Mouse (Mus musculus): ENCODE results near the gene Bloc1s4.

Bloc1s4 gene

DNA sequence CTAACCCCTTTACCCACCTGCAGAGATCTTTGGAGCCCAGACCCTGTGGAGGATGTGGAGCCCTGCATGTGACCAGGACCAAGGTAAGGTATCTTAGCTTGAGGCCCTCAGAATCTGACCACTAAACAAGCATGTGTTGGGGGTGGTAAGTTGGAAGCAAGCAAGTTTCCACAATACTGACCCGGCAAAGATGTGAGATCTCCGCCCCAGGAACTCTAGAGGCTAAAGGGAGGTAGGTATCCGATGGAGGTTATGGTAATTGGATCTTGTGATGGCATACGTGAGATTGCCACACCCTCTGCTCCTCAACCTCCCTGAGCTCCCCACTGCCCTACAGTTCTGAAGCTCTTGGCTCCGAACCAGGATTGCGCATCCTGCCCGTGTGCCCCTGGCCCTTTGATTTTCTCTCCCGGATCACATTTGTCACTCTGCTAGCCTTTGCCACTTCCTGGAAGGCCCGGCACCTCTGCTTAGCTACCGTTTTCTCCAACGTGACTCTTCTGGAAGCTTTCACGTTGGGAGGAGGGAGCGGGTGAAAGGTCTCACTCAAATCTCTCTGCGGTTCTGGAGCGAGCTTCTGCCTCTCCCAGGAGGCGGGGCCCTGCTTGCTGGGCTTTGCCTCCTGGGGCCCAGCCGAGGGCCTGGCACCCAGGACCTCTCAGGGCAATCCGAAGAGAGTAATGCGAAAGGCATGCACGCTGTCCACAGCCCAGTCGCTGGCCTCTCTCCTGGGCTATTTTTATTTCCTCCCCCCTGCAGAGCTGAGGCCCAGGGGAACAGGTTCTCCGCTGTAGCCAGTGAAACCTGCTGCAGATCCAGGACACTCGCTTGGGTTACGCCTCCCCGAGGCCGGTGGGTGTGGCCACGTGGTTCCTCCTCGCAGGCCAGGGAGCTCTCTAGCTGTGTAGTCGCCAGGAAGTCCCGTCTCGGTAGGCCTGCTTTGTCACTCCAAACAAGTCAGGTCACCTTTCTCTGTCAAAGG is 35.6 kb downstream of the Bloc1s4 start:
- POLR2A ChIA-PET: interaction anchor here in 3 of 4 experiments (0.7 to 2.9 kb wide), 40 partner anchors 8 to 974 kb away, joined by 3 to 13 read pairs (median 5); partner anchors contain the start of genes D5Ertd579e (in 3 of the 3), Grpel1 (in 2 of the 3), Ccdc96 (in 1 of the 3) and Tada2b (in 1 of the 3)
- CTCF ChIA-PET: interaction anchor here in 3 of 4 experiments (0.5 to 2.7 kb wide), 13 partner anchors 8 to 1277 kb away, joined by 3 to 14 read pairs (median 3); partner anchors contain the start of genes Man2b2 (in 1 of the 3) and Sorcs2 (in 1 of the 3)

DNA sequence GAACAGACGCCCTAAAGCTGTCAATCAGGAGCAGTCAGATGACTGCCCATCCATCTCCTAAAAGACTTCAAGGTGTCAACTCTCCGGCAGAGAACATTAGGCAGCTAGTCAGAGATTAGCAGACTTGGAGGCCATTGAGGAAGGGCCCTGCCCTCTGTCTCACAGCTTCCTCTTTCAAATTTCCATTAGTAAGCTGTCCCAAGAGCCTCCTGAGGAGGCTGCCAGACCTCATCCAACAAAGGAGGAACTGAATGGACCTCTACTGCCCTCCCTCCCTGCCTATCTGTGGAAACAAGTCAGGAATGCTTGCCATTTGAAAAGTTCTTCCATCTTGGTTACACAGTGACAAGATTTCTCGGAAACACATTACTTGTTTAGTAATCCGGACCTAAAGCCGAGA is 36.6 kb downstream of the Bloc1s4 start:
- POLR2A ChIA-PET: interaction anchor here in 2 of 4 experiments (0.7 to 2.9 kb wide), 25 partner anchors 7 to 267 kb away, joined by 3 to 13 read pairs (median 5); partner anchors contain the start of gene D5Ertd579e (in 2 of the 2)
- CTCF ChIA-PET: interaction anchor here in 1 of 4 experiments (1.1 to 2.7 kb wide), 2 partner anchors 28 to 314 kb away, joined by 4 to 14 read pairs; partner anchors contain the start of gene Sorcs2

DNA sequence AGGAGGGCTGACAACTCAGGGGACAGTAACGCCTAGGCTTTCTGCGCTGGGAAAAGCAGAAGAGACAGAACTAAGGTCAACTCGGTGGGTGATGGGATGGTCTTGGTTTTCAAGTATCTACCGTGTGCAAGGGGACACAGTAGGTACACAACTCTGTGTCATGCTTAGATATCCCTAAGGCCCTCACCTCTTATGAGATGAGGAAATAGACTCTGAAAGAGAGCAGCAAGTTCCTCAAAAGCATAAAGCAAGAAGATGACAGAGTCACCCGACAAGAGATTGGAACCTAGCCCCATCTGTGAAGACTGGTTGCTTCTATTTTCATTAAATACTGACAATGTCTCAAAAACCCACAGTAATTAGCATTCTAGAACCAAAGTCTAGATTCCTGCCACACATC is 42.7 kb downstream of the Bloc1s4 start:
- ChIA-PET POLR2A (interaction anchor here in 2 of 4 experiments (0.6 to 1.3 kb wide), 3 partner anchors 8 to 14 kb away, joined by 3 to 5 read pairs (median 4); no protein-coding TSS in a partner anchor), CTCF (no interaction called here)

DNA sequence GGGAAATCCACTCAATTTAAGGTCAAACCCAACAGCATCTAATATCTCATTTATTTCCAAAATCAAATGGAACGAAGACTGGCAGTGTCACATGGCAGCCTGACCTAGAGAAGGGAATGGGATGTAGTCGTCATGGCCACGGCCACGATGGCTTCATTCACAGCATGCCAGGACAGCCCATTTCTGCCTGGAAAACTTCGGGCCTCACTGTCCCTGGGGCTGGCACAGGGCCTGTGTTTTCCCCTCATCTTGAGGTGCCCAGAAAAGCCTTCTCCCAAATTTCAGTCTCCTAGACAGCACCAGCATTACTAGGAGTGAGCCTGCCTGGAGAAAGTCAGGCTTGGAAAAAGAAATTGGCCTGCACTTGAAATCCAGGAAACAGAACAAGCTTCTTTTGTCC is 43.1 kb downstream of the Bloc1s4 start:
- ChIA-PET CTCF (no interaction called here), POLR2A (interaction anchor here in 3 of 4 experiments (0.6 to 1.8 kb wide), 3 partner anchors 7 to 15 kb away, joined by 3 to 11 read pairs (median 4); no protein-coding TSS in a partner anchor)

DNA sequence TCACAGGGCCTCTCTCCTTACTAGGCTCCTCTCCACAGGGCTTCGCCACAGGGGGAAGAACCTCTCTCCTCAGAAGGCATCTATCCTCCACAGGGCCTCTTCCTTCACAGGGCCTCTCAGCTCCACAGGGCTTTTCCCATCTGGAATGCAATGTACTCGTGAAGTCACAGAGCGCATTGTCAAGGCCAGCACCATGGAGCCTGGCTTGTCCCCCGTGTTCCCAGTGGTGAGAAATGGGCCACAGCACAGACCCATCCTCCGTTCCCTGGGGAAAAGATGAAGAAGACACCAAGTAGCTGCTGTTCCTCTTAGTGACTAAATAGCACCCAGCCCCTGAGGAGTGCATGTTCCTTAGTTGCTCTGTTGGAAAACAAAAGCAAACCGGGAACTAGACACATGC is 43.8 kb downstream of the Bloc1s4 start:
- POLR2A ChIA-PET: interaction anchor here in 2 of 4 experiments (1.1 to 1.8 kb wide), 4 partner anchors 8 to 16 kb away, joined by 3 to 11 read pairs (median 4); no protein-coding TSS in a partner anchor

DNA sequence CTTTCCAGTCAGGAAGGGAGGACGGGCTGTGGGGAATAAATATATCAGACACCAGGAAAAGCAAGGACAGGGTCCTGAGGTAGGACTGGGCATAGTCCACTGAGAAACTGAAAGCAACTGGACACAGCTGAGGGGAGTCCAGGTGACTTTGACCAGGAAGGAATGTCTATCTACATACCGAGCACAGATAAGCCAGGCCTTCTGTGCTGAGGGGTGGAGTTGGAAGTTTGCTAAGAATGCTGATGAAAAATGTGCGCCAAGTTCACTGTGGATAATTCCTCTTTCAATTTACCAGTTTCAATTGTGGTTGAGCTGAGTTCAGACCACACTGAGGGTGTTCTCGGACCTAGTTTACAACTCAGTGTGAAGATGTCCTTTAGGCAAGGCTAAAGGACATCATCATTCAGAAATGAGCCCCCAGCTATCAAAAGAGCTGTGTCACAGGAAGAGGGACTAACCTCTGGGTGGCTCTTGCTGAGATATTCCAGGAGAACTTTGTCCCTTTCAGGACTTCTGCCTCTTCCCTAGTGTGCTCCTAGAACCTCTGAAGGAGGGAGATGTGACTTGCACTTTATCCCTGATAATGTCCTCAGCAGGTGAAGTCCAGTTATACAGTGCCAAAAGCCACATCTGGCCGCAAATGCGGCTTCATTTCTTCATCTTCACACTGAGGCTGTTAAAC is 47.4 kb downstream of the Bloc1s4 start:
- ChIA-PET POLR2A (interaction anchor here in 1 of 4 experiments (0.9 to 2.6 kb wide), 3 partner anchors 9 to 86 kb away, joined by 3 to 13 read pairs (median 3); no protein-coding TSS in a partner anchor), CTCF (no interaction called here)

More for the DNA sequence above, 43.8 kb downstream of the Bloc1s4 start:
- CTCF ChIA-PET: interaction anchor here in 1 of 4 experiments (0.8 kb wide), 1 partner anchor 8 kb away, joined by 3 read pairs; no protein-coding TSS in a partner anchor

DNA sequence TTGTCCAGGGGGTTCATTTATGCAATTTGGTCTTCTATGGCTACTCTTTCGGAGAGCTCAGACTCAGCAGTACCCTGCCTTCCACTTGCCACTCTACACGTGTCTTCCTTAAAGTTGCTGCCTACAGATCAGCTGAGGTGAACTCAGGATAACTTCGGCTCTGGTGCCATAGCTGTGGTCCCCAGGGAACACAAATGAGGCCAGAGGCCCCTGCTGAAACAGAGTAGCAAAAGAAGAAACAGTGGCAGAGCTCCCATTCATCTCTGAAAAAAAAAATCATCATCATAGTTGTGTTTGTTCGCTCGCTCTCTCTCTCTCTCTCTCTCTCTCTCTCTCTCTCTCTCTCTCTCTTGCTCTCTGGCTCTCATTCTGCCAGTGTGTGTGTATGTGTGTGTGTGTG is 49.8 kb downstream of the Bloc1s4 start:
- CTCF ChIA-PET: interaction anchor here in 2 of 4 experiments (0.6 to 0.7 kb wide), 3 partner anchors 9 to 788 kb away, joined by 3 to 5 read pairs (median 4); no protein-coding TSS in a partner anchor
- POLR2A ChIA-PET: interaction anchor here (0.6 to 2.5 kb wide), 9 partner anchors 7 to 1919 kb away, joined by 3 to 11 read pairs (median 5); no protein-coding TSS in a partner anchor

DNA sequence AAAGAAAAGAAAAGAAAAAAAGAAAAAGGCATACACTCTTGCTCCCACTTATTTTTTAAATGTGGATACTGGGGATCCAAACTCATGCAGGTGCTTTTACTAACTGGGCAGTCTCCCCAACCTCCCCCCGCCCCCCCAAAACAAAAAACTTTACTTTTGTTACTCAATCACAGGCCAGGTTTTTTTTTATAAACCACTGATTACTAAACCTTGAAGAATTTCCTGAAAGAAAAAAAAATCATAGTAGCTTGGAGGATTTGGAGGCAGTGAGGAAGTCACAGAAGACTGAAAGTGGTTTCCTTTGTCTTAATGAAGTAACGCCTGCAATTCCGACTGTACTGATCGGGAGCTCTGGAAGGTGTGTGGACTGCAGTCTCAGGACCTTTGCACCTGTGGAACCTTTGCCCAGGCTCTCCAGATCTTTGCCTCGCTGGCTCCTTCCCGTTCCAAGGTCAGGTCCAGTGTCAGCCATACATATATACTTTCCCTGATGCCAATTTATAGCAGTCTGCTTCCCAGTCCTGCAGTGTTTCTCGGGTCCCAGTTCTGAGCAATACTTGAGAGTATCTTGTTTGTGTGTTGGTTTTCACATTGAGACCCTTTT is 50.3 kb downstream of the Bloc1s4 start:
- POLR2A ChIA-PET: interaction anchor here (0.6 to 2.5 kb wide), 9 partner anchors 7 to 746 kb away, joined by 3 to 11 read pairs (median 4); no protein-coding TSS in a partner anchor
- CTCF ChIA-PET: interaction anchor here in 2 of 4 experiments (0.6 to 0.7 kb wide), 3 partner anchors 9 to 788 kb away, joined by 3 to 5 read pairs (median 4); no protein-coding TSS in a partner anchor
